Mouse (Mus musculus): ENCODE measurements at regions not wholly inside any gene's neighbourhood (a gene's known extent, or its start where the extent isn't known, plus 50 kb on each side); places are given as distances from the start of the nearest gene placed in this dataset.

- DNase-seq (ENCODE audit: low read depth, low spot score) = no peak
- no peak overlapping the region for H3K9ac ChIP-seq (ENCODE audit: insufficient read depth, low read depth, low read length, poor library complexity, severe bottlenecking)
- no peak overlapping the region for H3K4me3 ChIP-seq (ENCODE audit: insufficient read depth in 1 of 2, low read depth in 1 of 2, low read length in 2 of 2, poor library complexity in 1 of 2, severe bottlenecking in 1 of 2)
- H3K9me3 ChIP-seq (ENCODE audit: control insufficient read depth, insufficient read depth, low read depth, low read length) = no peaks in the 10 kb centered on the region
- no peaks in the 10 kb centered on the region for H3K4me1 ChIP-seq (ENCODE audit: control insufficient read depth in 2 of 2, insufficient read depth in 2 of 2, low read length in 2 of 2, poor library complexity in 1 of 2)
- no peak overlapping the region for H3K27ac ChIP-seq (ENCODE audit: insufficient read depth, low read depth, low read length, poor library complexity, severe bottlenecking)
- in situ Hi-C loops (cut with MboI; ENCODE audit: low sequenced_read_pairs in 2 of 2, unreplicated experiment in 2 of 2) = no loop called here
- H3K36me3 ChIP-seq (ENCODE audit: control insufficient read depth, insufficient read depth, low read length, poor library complexity, severe bottlenecking) = no peaks in the 10 kb centered on the region
- TF ChIP-seq CHD2 (IDR thresholded peaks at IDR 0.05; ENCODE audit: low read depth, low read length) = no peak
- no peak for TF ChIP-seq ZC3H11A (IDR thresholded peaks at IDR 0.05; ENCODE audit: borderline replicate concordance, low read depth, low read length)
- TF ChIP-seq HCFC1 (IDR thresholded peaks at IDR 0.05; ENCODE audit: borderline replicate concordance, insufficient read depth, low read length) = no peak
- no peak for TF ChIP-seq MAFK (IDR thresholded peaks at IDR 0.05; ENCODE audit: insufficient read depth, low read depth, low read length)
- TF ChIP-seq ZNF384 (IDR thresholded peaks at IDR 0.05; ENCODE audit: low read depth, low read length) = no peak
These were observed 247.3 kb upstream of the Nrp1 start for GRCm38 (mm10) chr8:128111132-128111531.

GRCm38 (mm10) chr8:128113116-128113515, 245.3 kb upstream of the Nrp1 start:
- Histone ChIP-seq H3K4me3 (ENCODE audit: insufficient read depth in 1 of 2, low read depth in 1 of 2, low read length in 2 of 2, poor library complexity in 1 of 2, severe bottlenecking in 1 of 2) (no peak overlapping the region), H3K9ac (ENCODE audit: insufficient read depth, low read depth, low read length, poor library complexity, severe bottlenecking) (no peak overlapping the region), H3K4me1 (ENCODE audit: control insufficient read depth in 2 of 2, insufficient read depth in 2 of 2, low read length in 2 of 2, poor library complexity in 1 of 2) (no peaks in the 10 kb centered on the region), H3K36me3 (ENCODE audit: control insufficient read depth, insufficient read depth, low read length, poor library complexity, severe bottlenecking) (no peaks in the 10 kb centered on the region), H3K27ac (ENCODE audit: insufficient read depth, low read depth, low read length, poor library complexity, severe bottlenecking) (no peak overlapping the region), H3K9me3 (ENCODE audit: control insufficient read depth, insufficient read depth, low read depth, low read length) (no peaks in the 10 kb centered on the region)
- in situ Hi-C loops (cut with MboI; ENCODE audit: low sequenced_read_pairs in 2 of 2, unreplicated experiment in 2 of 2) = no loop called here
- DNase-seq (ENCODE audit: low read depth, low spot score) = no peak
- TF ChIP-seq CHD2 (IDR thresholded peaks at IDR 0.05; ENCODE audit: low read depth, low read length) (no peak), HCFC1 (IDR thresholded peaks at IDR 0.05; ENCODE audit: borderline replicate concordance, insufficient read depth, low read length) (no peak), MAFK (IDR thresholded peaks at IDR 0.05; ENCODE audit: insufficient read depth, low read depth, low read length) (no peak), ZC3H11A (IDR thresholded peaks at IDR 0.05; ENCODE audit: borderline replicate concordance, low read depth, low read length) (no peak), ZNF384 (IDR thresholded peaks at IDR 0.05; ENCODE audit: low read depth, low read length) (no peak)

- no peak for DNase-seq (ENCODE audit: low read depth, low spot score)
- Histone ChIP-seq H3K4me3 (ENCODE audit: insufficient read depth in 1 of 2, low read depth in 1 of 2, low read length in 2 of 2, poor library complexity in 1 of 2, severe bottlenecking in 1 of 2) (no peak overlapping the region), H3K36me3 (ENCODE audit: control insufficient read depth, insufficient read depth, low read length, poor library complexity, severe bottlenecking) (no peaks in the 10 kb centered on the region), H3K4me1 (ENCODE audit: control insufficient read depth in 2 of 2, insufficient read depth in 2 of 2, low read length in 2 of 2, poor library complexity in 1 of 2) (no peaks in the 10 kb centered on the region), H3K9me3 (ENCODE audit: control insufficient read depth, insufficient read depth, low read depth, low read length) (no peaks in the 10 kb centered on the region), H3K27ac (ENCODE audit: insufficient read depth, low read depth, low read length, poor library complexity, severe bottlenecking) (no peak overlapping the region), H3K9ac (ENCODE audit: insufficient read depth, low read depth, low read length, poor library complexity, severe bottlenecking) (no peak overlapping the region)
- in situ Hi-C loops (cut with MboI; ENCODE audit: low sequenced_read_pairs in 2 of 2, unreplicated experiment in 2 of 2) = no loop called here
- TF ChIP-seq ZNF384 (IDR thresholded peaks at IDR 0.05; ENCODE audit: low read depth, low read length) (no peak), MAFK (IDR thresholded peaks at IDR 0.05; ENCODE audit: insufficient read depth, low read depth, low read length) (no peak), CHD2 (IDR thresholded peaks at IDR 0.05; ENCODE audit: low read depth, low read length) (no peak), HCFC1 (IDR thresholded peaks at IDR 0.05; ENCODE audit: borderline replicate concordance, insufficient read depth, low read length) (no peak), ZC3H11A (IDR thresholded peaks at IDR 0.05; ENCODE audit: borderline replicate concordance, low read depth, low read length) (no peak)
These were observed 217.0 kb upstream of the Nrp1 start for GRCm38 (mm10) chr8:128141290-128141966.

GRCm38 (mm10) chr8:128148351-128148942, 210.0 kb upstream of the Nrp1 start:
- no peak overlapping the region for H3K9ac ChIP-seq (ENCODE audit: insufficient read depth, low read depth, low read length, poor library complexity, severe bottlenecking)
- no peak overlapping the region for H3K27ac ChIP-seq (ENCODE audit: insufficient read depth, low read depth, low read length, poor library complexity, severe bottlenecking)
- DNase-seq (ENCODE audit: low read depth, low spot score) = no peak
- H3K4me3 ChIP-seq (ENCODE audit: insufficient read depth in 1 of 2, low read depth in 1 of 2, low read length in 2 of 2, poor library complexity in 1 of 2, severe bottlenecking in 1 of 2) = no peak overlapping the region
- no peaks in the 10 kb centered on the region for H3K36me3 ChIP-seq (ENCODE audit: control insufficient read depth, insufficient read depth, low read length, poor library complexity, severe bottlenecking)
- H3K9me3 ChIP-seq (ENCODE audit: control insufficient read depth, insufficient read depth, low read depth, low read length) = peaks cover 6% of the 10 kb centered on the region; the same call in 1 of the 2 replicates
- in situ Hi-C loops (cut with MboI; ENCODE audit: low sequenced_read_pairs in 2 of 2, unreplicated experiment in 2 of 2) = no loop called here
- TF ChIP-seq ZC3H11A (IDR thresholded peaks at IDR 0.05; ENCODE audit: borderline replicate concordance, low read depth, low read length) = no peak
- TF ChIP-seq ZNF384 (IDR thresholded peaks at IDR 0.05; ENCODE audit: low read depth, low read length) = no peak
- no peak for TF ChIP-seq HCFC1 (IDR thresholded peaks at IDR 0.05; ENCODE audit: borderline replicate concordance, insufficient read depth, low read length)
- TF ChIP-seq CHD2 (IDR thresholded peaks at IDR 0.05; ENCODE audit: low read depth, low read length) = no peak
- no peak for TF ChIP-seq MAFK (IDR thresholded peaks at IDR 0.05; ENCODE audit: insufficient read depth, low read depth, low read length)
- H3K4me1 ChIP-seq (ENCODE audit: control insufficient read depth in 2 of 2, insufficient read depth in 2 of 2, low read length in 2 of 2, poor library complexity in 1 of 2) = no peaks in the 10 kb centered on the region

All from ES-E14 (cell line).